Mouse (Mus musculus): ENCODE data around the gene Ifitm3.
"Not testable (repeated sequence)": the region's sequence is repeated elsewhere in the genome, so short reads cannot be mapped to it uniquely, and the experiment has no call there.

Gene Ifitm3

GRCm38 (mm10) chr7:141000881-141001708 lies 9.5 kb downstream of the Ifitm3 start:
- no peak for DNase-seq (ENCODE audit: low spot score in 2 of 2)

GRCm38 (mm10) chr7:140998853-140999700 lies 11.5 kb downstream of the Ifitm3 start:
- no peak for DNase-seq (ENCODE audit: low spot score in 2 of 2)

GRCm38 (mm10) chr7:140997817-140998216 lies 12.8 kb downstream of the Ifitm3 start:
- no peak for DNase-seq (ENCODE audit: low spot score in 2 of 2)

- no peak for DNase-seq (ENCODE audit: low spot score in 2 of 2)
Measured at GRCm38 (mm10) chr7:140991117-140991689, 19.4 kb downstream of the Ifitm3 start.

GRCm38 (mm10) chr7:140990622-140991021 lies 19.9 kb downstream of the Ifitm3 start:
- DNase-seq (ENCODE audit: low spot score in 2 of 2): no peak

GRCm38 (mm10) chr7:140990185-140990584 lies 20.4 kb downstream of the Ifitm3 start:
- DNase-seq (ENCODE audit: low spot score in 2 of 2): no peak

GRCm38 (mm10) chr7:140989022-140989421 lies 21.5 kb downstream of the Ifitm3 start:
- no peak for DNase-seq (ENCODE audit: low spot score in 2 of 2)

GRCm38 (mm10) chr7:140987182-140988138 lies 23.1 kb downstream of the Ifitm3 start:
- DNase-seq (ENCODE audit: low spot score in 2 of 2): peak in 1 of 2 experiments; percentile 57

- no peak for DNase-seq (ENCODE audit: low spot score in 2 of 2)
Measured at GRCm38 (mm10) chr7:140982971-140983370, 27.6 kb downstream of the Ifitm3 start.

GRCm38 (mm10) chr7:140981704-140982103 lies 28.9 kb downstream of the Ifitm3 start:
- no peak for DNase-seq (ENCODE audit: low spot score in 2 of 2)

GRCm38 (mm10) chr7:140976720-140977119 lies 33.9 kb downstream of the Ifitm3 start:
- DNase-seq (ENCODE audit: low spot score in 2 of 2): not testable (repeated sequence)

GRCm38 (mm10) chr7:140975465-140975864 lies 35.1 kb downstream of the Ifitm3 start:
- no peak for DNase-seq (ENCODE audit: low spot score in 2 of 2)

- DNase-seq (ENCODE audit: low spot score in 2 of 2): no peak
Measured at GRCm38 (mm10) chr7:140974940-140975339, 35.6 kb downstream of the Ifitm3 start.

- no peak for DNase-seq (ENCODE audit: low spot score in 2 of 2)
Measured at GRCm38 (mm10) chr7:140973396-140974165, 37.0 kb downstream of the Ifitm3 start.

GRCm38 (mm10) chr7:140971479-140972171 lies 38.9 kb downstream of the Ifitm3 start:
- no peak for DNase-seq (ENCODE audit: low spot score in 2 of 2)

GRCm38 (mm10) chr7:140970931-140971330 lies 39.6 kb downstream of the Ifitm3 start:
- DNase-seq (ENCODE audit: low spot score in 2 of 2): no peak

GRCm38 (mm10) chr7:140968710-140969109 lies 41.9 kb downstream of the Ifitm3 start:
- DNase-seq (ENCODE audit: low spot score in 2 of 2): not testable (repeated sequence)

GRCm38 (mm10) chr7:140967862-140968591 lies 42.5 kb downstream of the Ifitm3 start:
- no peak for DNase-seq (ENCODE audit: low spot score in 2 of 2)

- DNase-seq (ENCODE audit: low spot score in 2 of 2): no peak
Measured at GRCm38 (mm10) chr7:140966921-140967320, 43.6 kb downstream of the Ifitm3 start, which contains the start of gene Ifitm1. Gene Ifitm1, plus strand, starts transcription at chr7:140967221.
